Mouse (Mus musculus): ENCODE data around the gene Scfd2. TPM values are rescaled to one million over a fixed set of nuclear protein-coding genes. Genes with fewer than 3 reads are reported as not detected.

Scfd2 gene
- polyA plus RNA-seq, 2 experiments = 3.9 to 9.4 TPM

DNA sequence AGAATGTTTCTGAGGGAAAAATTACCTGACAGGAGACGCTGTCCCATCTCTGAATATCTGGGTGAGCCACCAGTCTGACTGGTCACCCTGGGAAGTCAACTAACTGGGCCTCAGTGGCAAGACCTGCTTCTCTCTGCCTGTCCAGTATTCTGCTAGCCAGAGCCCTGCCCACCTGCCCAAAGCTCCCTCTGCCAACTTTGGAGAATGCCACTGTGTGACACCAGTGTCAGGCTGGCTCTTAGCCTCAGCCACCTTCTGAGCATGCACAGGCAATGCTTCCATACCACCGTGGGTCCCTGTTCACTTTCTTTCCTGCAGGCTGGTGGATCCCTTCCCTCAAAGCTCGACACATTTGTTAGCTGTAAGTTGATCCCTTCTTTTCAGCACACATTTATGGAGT lies 281.8 kb downstream of the Scfd2 start:
- H3K4me1 ChIP-seq (replicated peaks; ENCODE audit: control insufficient read depth in 2 of 2, insufficient read depth in 2 of 2, low read length in 1 of 2) = peaks cover 0 to 4% of the 10 kb centered on the region in 2 experiments; a peak in 1 of 4 replicates
- no peaks in the 10 kb centered on the region for H3K27me3 ChIP-seq (ENCODE audit: control insufficient read depth, insufficient read depth, low read length)
- TF ChIP-seq EP300 (IDR thresholded peaks at IDR 0.05; ENCODE audit: low read depth) (no peak), CTCF (IDR thresholded peaks at IDR 0.05; ENCODE audit: low read depth) (no peak)
- 63% methylated on average over 3 of the region's 3 CpGs for WGBS (ENCODE audit: insufficient replicate concordance)
- H3K4me2 ChIP-seq (ENCODE audit: low read depth) = no peak overlapping the region
- H3K9ac ChIP-seq (replicated peaks) = no peak overlapping the region
- DNase-seq (ENCODE audit: low read depth in 3 of 3, low spot score in 3 of 3) (no peak), ATAC-seq (ENCODE audit: insufficient read depth) (no peak)
- no peaks in the 10 kb centered on the region for H3K9me3 ChIP-seq (ENCODE audit: control insufficient read depth, low read length)
- H3K4me3 ChIP-seq (ENCODE audit: insufficient read depth in 1 of 2, low read depth in 2 of 2, low read length in 2 of 2) = no peak overlapping the region
- H3K36me3 ChIP-seq (replicated peaks; ENCODE audit: control insufficient read depth, insufficient read depth, low read depth) = no peaks in the 10 kb centered on the region
- H3K27ac ChIP-seq = no peak overlapping the region

DNA sequence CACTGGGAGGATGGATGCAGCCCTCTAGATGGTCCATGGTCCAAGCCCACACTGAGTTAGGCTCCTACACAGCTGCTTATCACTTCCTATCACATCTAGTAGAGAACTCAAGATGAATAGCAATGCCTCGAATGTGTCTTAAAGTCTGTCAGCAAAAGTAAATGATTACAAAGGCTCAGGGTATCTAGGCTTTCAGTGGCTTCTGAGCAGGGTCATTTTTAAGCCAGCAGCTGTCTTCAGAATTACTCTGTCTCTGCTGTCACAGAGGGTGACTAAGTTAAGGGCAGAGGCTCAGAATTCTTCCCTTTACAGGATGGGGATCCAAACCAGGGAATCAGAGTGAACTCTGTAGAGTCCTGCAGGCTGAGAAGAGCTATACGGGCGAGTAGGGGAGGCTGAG lies 284.6 kb downstream of the Scfd2 start:
- no peak overlapping the region for H3K9ac ChIP-seq (replicated peaks)
- H3K27me3 ChIP-seq (ENCODE audit: control insufficient read depth, insufficient read depth, low read length) = no peaks in the 10 kb centered on the region
- 55% methylated on average over 3 of the region's 3 CpGs for WGBS (ENCODE audit: insufficient replicate concordance)
- no peak for DNase-seq (ENCODE audit: low read depth in 3 of 3, low spot score in 3 of 3)
- no peaks in the 10 kb centered on the region for H3K9me3 ChIP-seq (ENCODE audit: control insufficient read depth, low read length)
- H3K36me3 ChIP-seq (replicated peaks; ENCODE audit: control insufficient read depth, insufficient read depth, low read depth) = no peaks in the 10 kb centered on the region
- H3K27ac ChIP-seq = no peak overlapping the region
- peaks cover 0 to 2% of the 10 kb centered on the region in 2 experiments; a peak in 1 of 4 replicates for H3K4me1 ChIP-seq (replicated peaks; ENCODE audit: control insufficient read depth in 2 of 2, insufficient read depth in 2 of 2, low read length in 1 of 2)
- no peak overlapping the region for H3K4me3 ChIP-seq (ENCODE audit: insufficient read depth in 1 of 2, low read depth in 2 of 2, low read length in 2 of 2)
- TF ChIP-seq EP300 (IDR thresholded peaks at IDR 0.05; ENCODE audit: low read depth) (no peak), CTCF (IDR thresholded peaks at IDR 0.05; ENCODE audit: low read depth) (no peak)
- no peak overlapping the region for H3K4me2 ChIP-seq (ENCODE audit: low read depth)
- no peak for ATAC-seq (ENCODE audit: insufficient read depth)

DNA sequence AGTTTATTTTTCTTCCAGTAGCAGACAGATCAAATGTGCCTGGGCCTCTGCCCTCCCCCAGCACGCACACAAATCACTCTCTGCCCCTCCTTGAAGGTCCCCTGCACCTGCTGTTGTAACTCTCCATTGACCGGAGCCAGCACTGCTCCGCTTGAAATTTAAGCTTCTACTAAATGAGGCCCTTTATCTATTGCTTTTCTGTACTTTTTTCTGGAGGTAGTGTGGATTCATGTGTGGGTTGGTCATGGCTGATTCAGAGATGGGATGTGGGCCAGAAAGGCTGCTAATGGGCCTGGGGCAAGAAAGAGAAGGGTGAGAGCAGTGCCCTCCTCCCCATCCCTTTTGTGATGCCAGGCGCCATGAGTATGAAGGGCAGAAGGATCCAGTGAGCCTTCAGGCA lies 285.1 kb downstream of the Scfd2 start:
- Histone ChIP-seq H3K9ac (replicated peaks) (no peak overlapping the region), H3K36me3 (replicated peaks; ENCODE audit: control insufficient read depth, insufficient read depth, low read depth) (no peaks in the 10 kb centered on the region), H3K4me2 (ENCODE audit: low read depth) (no peak overlapping the region), H3K27ac (no peak overlapping the region), H3K4me3 (ENCODE audit: insufficient read depth in 1 of 2, low read depth in 2 of 2, low read length in 2 of 2) (no peak overlapping the region), H3K4me1 (replicated peaks; ENCODE audit: control insufficient read depth in 2 of 2, insufficient read depth in 2 of 2, low read length in 1 of 2) (peaks cover 0 to 2% of the 10 kb centered on the region in 2 experiments; a peak in 1 of 4 replicates), H3K9me3 (ENCODE audit: control insufficient read depth, low read length) (no peaks in the 10 kb centered on the region), H3K27me3 (ENCODE audit: control insufficient read depth, insufficient read depth, low read length) (no peaks in the 10 kb centered on the region)
- 71% methylated on average over 4 of the region's 4 CpGs for WGBS (ENCODE audit: insufficient replicate concordance)
- no peak for DNase-seq (ENCODE audit: low read depth in 3 of 3, low spot score in 3 of 3)
- TF ChIP-seq CTCF (IDR thresholded peaks at IDR 0.05; ENCODE audit: low read depth) (no peak), EP300 (IDR thresholded peaks at IDR 0.05; ENCODE audit: low read depth) (no peak)
- ATAC-seq (ENCODE audit: insufficient read depth) = no peak

DNA sequence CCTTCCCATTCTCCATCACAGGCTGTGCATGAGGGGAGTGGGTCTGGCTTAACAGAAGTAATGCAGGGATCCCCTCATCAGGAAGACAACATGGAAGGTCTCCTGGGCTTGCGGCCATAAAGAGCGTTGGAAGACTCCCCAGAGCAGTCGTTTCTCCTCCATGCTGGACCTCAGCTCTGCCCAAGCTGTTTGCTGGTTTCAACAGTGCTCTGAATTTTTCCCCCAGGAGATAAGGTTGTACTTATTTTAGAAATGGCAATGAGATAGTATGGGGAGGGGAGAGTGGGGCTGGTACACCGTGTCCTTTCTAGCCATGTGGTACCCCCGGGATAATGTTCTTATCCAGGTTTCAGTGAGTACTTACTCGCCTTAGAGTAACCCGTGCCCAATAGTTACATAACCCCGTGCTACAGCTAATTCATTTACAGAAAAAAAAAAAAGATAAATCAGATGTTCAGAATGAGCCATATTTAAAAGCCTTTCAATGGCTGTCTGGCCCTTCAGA lies 285.9 kb downstream of the Scfd2 start:
- H3K36me3 ChIP-seq (replicated peaks; ENCODE audit: control insufficient read depth, insufficient read depth, low read depth) = no peaks in the 10 kb centered on the region
- no peak overlapping the region for H3K4me3 ChIP-seq (ENCODE audit: insufficient read depth in 1 of 2, low read depth in 2 of 2, low read length in 2 of 2)
- whole genome bisulfite sequencing (ENCODE audit: insufficient replicate concordance) = 66% methylated on average over 8 of the region's 8 CpGs
- H3K27me3 ChIP-seq (ENCODE audit: control insufficient read depth, insufficient read depth, low read length) = no peaks in the 10 kb centered on the region
- H3K4me1 ChIP-seq (replicated peaks; ENCODE audit: control insufficient read depth in 2 of 2, insufficient read depth in 2 of 2, low read length in 1 of 2) = peaks cover 0 to 2% of the 10 kb centered on the region in 2 experiments; a peak in 1 of 4 replicates
- no peak for TF ChIP-seq EP300 (IDR thresholded peaks at IDR 0.05; ENCODE audit: low read depth)
- no peak overlapping the region for H3K9ac ChIP-seq (replicated peaks)
- H3K9me3 ChIP-seq (ENCODE audit: control insufficient read depth, low read length) = no peaks in the 10 kb centered on the region
- no peak overlapping the region for H3K27ac ChIP-seq
- H3K4me2 ChIP-seq (ENCODE audit: low read depth) = no peak overlapping the region
- ATAC-seq (ENCODE audit: insufficient read depth) (no peak), DNase-seq (ENCODE audit: low read depth in 3 of 3, low spot score in 3 of 3) (no peak)

DNA sequence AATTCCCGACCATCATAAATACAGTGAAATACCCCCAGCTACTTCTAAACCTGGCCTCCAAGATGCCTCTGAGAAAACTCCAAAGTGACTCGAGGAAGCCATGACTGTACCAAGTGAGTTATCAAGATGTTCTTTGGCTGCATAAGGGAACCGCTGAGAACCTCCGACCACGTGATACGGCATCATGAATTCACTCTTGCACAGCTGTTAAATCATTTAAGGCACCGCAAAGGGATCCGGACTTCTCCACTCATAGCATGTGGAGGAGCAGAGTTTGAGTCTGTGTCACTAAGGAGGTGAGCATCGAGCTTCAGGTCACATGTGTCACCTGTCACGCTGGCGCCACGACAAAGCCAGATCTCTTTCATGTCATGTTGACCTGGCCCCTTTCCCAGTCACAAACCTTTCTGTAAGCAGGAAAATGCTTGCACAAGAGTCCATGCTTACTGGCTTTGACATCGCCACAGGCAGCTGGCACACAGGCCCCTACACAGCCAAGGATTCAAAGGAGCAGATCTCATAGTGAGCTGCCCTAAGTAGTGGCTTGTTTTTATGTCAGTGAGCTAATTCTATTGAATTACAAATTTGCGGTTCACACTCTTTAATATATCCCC lies 287.0 kb downstream of the Scfd2 start:
- H3K4me3 ChIP-seq (ENCODE audit: insufficient read depth in 1 of 2, low read depth in 2 of 2, low read length in 2 of 2) = no peak overlapping the region
- no peak overlapping the region for H3K27ac ChIP-seq
- H3K4me2 ChIP-seq (ENCODE audit: low read depth) = no peak overlapping the region
- no peaks in the 10 kb centered on the region for H3K9me3 ChIP-seq (ENCODE audit: control insufficient read depth, low read length)
- H3K4me1 ChIP-seq (replicated peaks; ENCODE audit: control insufficient read depth in 2 of 2, insufficient read depth in 2 of 2, low read length in 1 of 2) = peaks cover 0 to 2% of the 10 kb centered on the region in 2 experiments; a peak in 1 of 4 replicates
- no peak overlapping the region for H3K9ac ChIP-seq (replicated peaks)
- 80% methylated on average over 14 of the region's 14 CpGs for WGBS (ENCODE audit: insufficient replicate concordance)
- no peak for TF ChIP-seq CTCF (IDR thresholded peaks at IDR 0.05; ENCODE audit: low read depth)
- TF ChIP-seq EP300 (IDR thresholded peaks at IDR 0.05; ENCODE audit: low read depth) = no peak
- H3K27me3 ChIP-seq (ENCODE audit: control insufficient read depth, insufficient read depth, low read length) = no peaks in the 10 kb centered on the region
- no peak for DNase-seq (ENCODE audit: low read depth in 3 of 3, low spot score in 3 of 3)
- H3K36me3 ChIP-seq (replicated peaks; ENCODE audit: control insufficient read depth, insufficient read depth, low read depth) = no peaks in the 10 kb centered on the region
- ATAC-seq (ENCODE audit: insufficient read depth) = no peak
